Mouse (Mus musculus) MEL (cell line): ENCODE measurements around the gene Braf. TPM values are rescaled to one million over a fixed set of nuclear protein-coding genes. Genes with fewer than 3 reads are reported as not detected.
A peak's percentile ranks its signal among the peaks of the same experiment; 100 is the strongest.

Experiments
- DNase-seq: peaks from one replicate; pipeline ENCODE4 v3.0.0; 2011; ENCODE audit warnings: low read depth, low spot score
- H3K27ac ChIP-seq: 2 replicates; pipeline ENCODE4 v1.5.1; 2012; ENCODE audit warnings: low read depth, mild to moderate bottlenecking, control low read depth, low read length, moderate library complexity; ENCODE audit not compliant: control insufficient read depth
- H3K27me3 ChIP-seq, 2 experiments: fragments of 150-350 bp in 1 of 2; sonication (generic) in 1 of 2; 2 replicates each; pipeline ENCODE4 v1.6.1; 2012; ENCODE audit warnings: low read length in 2 of 2, mild to moderate bottlenecking in 2 of 2, improper control_type of control experiment in 1 of 2, moderate library complexity in 1 of 2; ENCODE audit not compliant: insufficient read depth in 2 of 2, control insufficient read depth in 1 of 2
- H3K36me3 ChIP-seq, 2 experiments: 2 replicates each; pipeline ENCODE4 v1.6.1; 2012 to 2014; ENCODE audit warnings: low read length in 2 of 2, improper control_type of control experiment in 1 of 2, inconsistent platforms in 1 of 2, mild to moderate bottlenecking in 1 of 2; ENCODE audit not compliant: insufficient read depth in 2 of 2, control insufficient read depth in 1 of 2
- H3K4me1 ChIP-seq, 2 experiments: fragments of 150-350 bp in 1 of 2; sonication (generic) in 1 of 2; 2 replicates each; pipeline ENCODE4 v1.6.1; 2012; ENCODE audit warnings: low read length in 2 of 2, improper control_type of control experiment in 1 of 2, mild to moderate bottlenecking in 1 of 2; ENCODE audit not compliant: insufficient read depth in 2 of 2, control insufficient read depth in 1 of 2
- H3K4me3 ChIP-seq, 2 experiments: fragments of 150-350 bp in 1 of 2; sonication (generic) in 1 of 2; 2 replicates each; pipeline ENCODE4 v1.5.1; 2012; ENCODE audit warnings: low read depth in 2 of 2, low read length in 2 of 2, mild to moderate bottlenecking in 2 of 2, moderate library complexity in 2 of 2, control low read depth in 1 of 2, improper control_type of control experiment in 1 of 2; ENCODE audit not compliant: control insufficient read depth in 1 of 2, insufficient read depth in 1 of 2
- H3K79me2 ChIP-seq: 2 replicates; pipeline ENCODE4 v1.6.1; 2012; ENCODE audit warnings: mild to moderate bottlenecking, low read length, moderate library complexity; ENCODE audit not compliant: control insufficient read depth, poor library complexity, insufficient read depth
- H3K9ac ChIP-seq: 2 replicates; pipeline ENCODE4 v1.6.1; 2012; ENCODE audit warnings: low read depth, mild to moderate bottlenecking, control low read depth, low read length, moderate library complexity; ENCODE audit not compliant: control insufficient read depth, poor library complexity, severe bottlenecking
- H3K9me3 ChIP-seq: fragments of 150-350 bp; sonication (generic); replicated peaks from 2 replicates; pipeline ENCODE4 v1.6.1; 2012; ENCODE audit warnings: mild to moderate bottlenecking, low read length, improper control_type of control experiment, moderate library complexity; ENCODE audit not compliant: insufficient read depth
- CHD1 ChIP-seq: IDR thresholded peaks from 2 replicates; pipeline ENCODE4 v1.6.1; 2012; ENCODE audit warnings: low read depth, mild to moderate bottlenecking, inconsistent platforms, low read length, improper control_type of control experiment
- ELF1 ChIP-seq: IDR thresholded peaks from 2 replicates; pipeline ENCODE4 v1.6.1; 2014; ENCODE audit warnings: low read depth, mild to moderate bottlenecking, inconsistent platforms, low read length, improper control_type of control experiment, moderate library complexity
- ETS1 ChIP-seq: IDR thresholded peaks from 2 replicates; pipeline ENCODE4 v1.6.1; 2012; ENCODE audit warnings: low read depth, mild to moderate bottlenecking, inconsistent platforms, low read length, improper control_type of control experiment, moderate library complexity
- GABPA ChIP-seq: IDR thresholded peaks from 2 replicates; pipeline ENCODE4 v1.6.1; 2012; ENCODE audit warnings: low read depth, mild to moderate bottlenecking, inconsistent platforms, low read length, improper control_type of control experiment, moderate library complexity
- GATA1 ChIP-seq: IDR thresholded peaks from 2 replicates; pipeline ENCODE4 v1.6.1; 2011; ENCODE audit warnings: low read depth, low read length, improper control_type of control experiment
- HCFC1 ChIP-seq: IDR thresholded peaks from 2 replicates; pipeline ENCODE4 v1.6.1; 2012; ENCODE audit warnings: low read depth, mild to moderate bottlenecking, inconsistent platforms, low read length, improper control_type of control experiment, moderate library complexity
- JUND ChIP-seq: IDR thresholded peaks from 2 replicates; pipeline ENCODE4 v1.6.1; 2011; ENCODE audit warnings: low read depth, mild to moderate bottlenecking, improper control_type of control experiment, low read length
- MAX ChIP-seq: IDR thresholded peaks from 2 replicates; pipeline ENCODE4 v1.6.1; 2011; ENCODE audit warnings: low read length, improper control_type of control experiment
- MAZ ChIP-seq: IDR thresholded peaks from 2 replicates; pipeline ENCODE4 v1.6.1; 2012; ENCODE audit warnings: low read depth, mild to moderate bottlenecking, inconsistent platforms, low read length, improper control_type of control experiment
- MXI1 ChIP-seq: IDR thresholded peaks from 2 replicates; pipeline ENCODE4 v1.6.1; 2011; ENCODE audit warnings: mild to moderate bottlenecking, low read depth, low read length, improper control_type of control experiment
- MYB ChIP-seq: IDR thresholded peaks from 2 replicates; pipeline ENCODE4 v1.6.1; 2011; ENCODE audit warnings: mild to moderate bottlenecking, low read depth, low read length, improper control_type of control experiment
- POLR2A ChIP-seq, 2 experiments: IDR thresholded peaks; 2 replicates each; pipeline ENCODE4 v1.6.1; 2011 to 2012; ENCODE audit warnings: low read length in 2 of 2, mild to moderate bottlenecking in 2 of 2, control low read depth in 1 of 2, improper control_type of control experiment in 1 of 2, low read depth in 1 of 2, moderate library complexity in 1 of 2; ENCODE audit not compliant: control insufficient read depth in 1 of 2, insufficient read depth in 1 of 2, poor library complexity in 1 of 2
- TAL1 ChIP-seq: IDR thresholded peaks from 2 replicates; pipeline ENCODE4 v1.6.1; 2012; ENCODE audit warnings: mild to moderate bottlenecking, inconsistent platforms, low read length, moderate library complexity, mixed read lengths
- USF1 ChIP-seq: IDR thresholded peaks from 2 replicates; pipeline ENCODE4 v1.6.1; 2014; ENCODE audit warnings: low read depth, mild to moderate bottlenecking, inconsistent platforms, low read length, improper control_type of control experiment, moderate library complexity
- ZKSCAN1 ChIP-seq: IDR thresholded peaks from 2 replicates; pipeline ENCODE4 v1.6.1; 2012; ENCODE audit warnings: low read depth, mild to moderate bottlenecking, inconsistent platforms, low read length, improper control_type of control experiment, moderate library complexity
- ZMIZ1 ChIP-seq: IDR thresholded peaks from 2 replicates; pipeline ENCODE4 v1.6.1; 2012; ENCODE audit warnings: low read depth, mild to moderate bottlenecking, inconsistent platforms, low read length, improper control_type of control experiment, moderate library complexity
- polyA plus RNA-seq, 2 experiments: library from polyadenylated mRNA; stranded (reverse) in 1 of 2; unstranded in 1 of 2; fragments of >175 nt in 1 of 2; fragments of >200 nt in 1 of 2; gene quantifications; 2 replicates each; pipeline versions ENCODE4 v1.2.1 to v1.2.4; 2012; ENCODE audit warnings: low replicate concordance in 2 of 2, low read depth in 1 of 2; ENCODE audit not compliant: insufficient read length in 2 of 2, insufficient read depth in 1 of 2, missing spikeins in 1 of 2
- total RNA-seq: library from RNA; depleted of rRNA; stranded (reverse); fragments of 300-350 nt; gene quantifications from 2 replicates; pipeline ENCODE4 v1.2.3, GENCODE M21; 2012

The Braf gene
- total and polyA plus RNA-seq, 3 experiments, result 6.3 to 8.4 TPM; not detected in 1

DNA sequence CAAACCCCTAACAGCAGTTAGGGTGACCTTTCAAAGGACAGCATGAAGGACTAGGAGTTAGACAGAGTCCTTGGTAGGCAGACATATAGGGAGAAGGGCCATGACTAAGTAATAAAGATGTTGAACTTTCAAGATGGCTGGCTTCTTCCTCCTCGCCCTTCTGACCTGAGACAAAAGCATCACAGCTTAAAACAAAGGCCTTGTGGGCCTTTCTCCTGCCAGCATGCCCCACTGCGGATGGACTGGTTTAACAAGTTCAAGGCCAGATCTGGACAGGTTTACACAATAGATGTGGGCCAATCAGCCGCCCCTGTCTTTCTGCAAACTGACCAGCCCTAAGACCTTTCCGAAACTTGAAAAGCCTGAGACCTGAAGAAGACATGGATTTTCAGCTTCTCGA lies 2.8 kb upstream of the Braf start:
- H3K9me3 ChIP-seq, result no peaks in the 10 kb centered on the region
- H3K9ac ChIP-seq, result no peak overlapping the region
- H3K4me3 ChIP-seq, result no peak overlapping the region
- peaks cover 0 to 3% of the 10 kb centered on the region in 2 experiments; a peak in 3 of 4 replicates for H3K4me1 ChIP-seq
- no peak for DNase-seq
- H3K79me2 ChIP-seq, result peaks cover 14% of the 10 kb centered on the region
- H3K36me3 ChIP-seq, result peaks cover 0 to 6% of the 10 kb centered on the region in 2 experiments; a peak in 2 of 4 replicates
- H3K27ac ChIP-seq, result no peak overlapping the region
- no peak for TF ChIP-seq CHD1
- no peak for TF ChIP-seq ETS1
- H3K27me3 ChIP-seq, result no peaks in the 10 kb centered on the region

DNA sequence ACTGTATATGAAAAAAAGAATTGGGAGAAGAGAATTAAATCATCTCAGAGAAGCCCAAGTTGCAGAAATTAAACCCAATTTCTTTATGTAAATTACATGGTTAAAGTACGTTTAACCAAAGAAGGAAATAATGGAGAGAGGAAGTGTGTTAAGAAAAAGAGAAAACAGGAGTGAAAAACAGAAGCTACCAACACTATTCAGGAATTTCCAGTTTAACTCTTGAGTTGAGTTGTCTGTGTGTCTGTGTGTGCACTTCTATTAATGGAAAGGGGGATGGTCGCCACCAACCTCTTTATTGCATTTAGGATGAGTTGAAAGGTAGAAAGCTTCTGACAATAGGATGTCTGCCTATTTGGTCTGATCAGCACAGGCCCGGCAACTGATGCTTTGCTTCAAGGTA lies 886 bp upstream of the Braf start:
- Histone ChIP-seq H3K9me3 (no peaks in the 10 kb centered on the region), H3K4me1 (peaks cover 0 to 7% of the 10 kb centered on the region in 2 experiments; a peak in 3 of 4 replicates), H3K36me3 (peaks cover 0 to 10% of the 10 kb centered on the region in 2 experiments; a peak in 2 of 4 replicates), H3K4me3 (no peak overlapping the region), H3K27me3 (no peaks in the 10 kb centered on the region), H3K9ac (no peak overlapping the region), H3K27ac (no peak overlapping the region), H3K79me2 (peaks cover 24% of the 10 kb centered on the region)
- DNase-seq, result no peak
- no peak for TF ChIP-seq GABPA
- no peak for TF ChIP-seq JUND
- no peak for TF ChIP-seq POLR2A (IDR thresholded peaks at IDR 0.05; ENCODE audit: control insufficient read depth in 1 of 2, insufficient read depth in 1 of 2, low read depth in 1 of 2, low read length in 2 of 2, poor library complexity in 1 of 2)
- no peak for TF ChIP-seq USF1
- TF ChIP-seq MYB, result no peak
- no peak for TF ChIP-seq GATA1
- TF ChIP-seq ELF1, result no peak
- TF ChIP-seq HCFC1, result no peak
- TF ChIP-seq MAZ, result no peak
- TF ChIP-seq ZKSCAN1, result no peak
- TF ChIP-seq MXI1, result no peak
- TF ChIP-seq MAX, result no peak

DNA sequence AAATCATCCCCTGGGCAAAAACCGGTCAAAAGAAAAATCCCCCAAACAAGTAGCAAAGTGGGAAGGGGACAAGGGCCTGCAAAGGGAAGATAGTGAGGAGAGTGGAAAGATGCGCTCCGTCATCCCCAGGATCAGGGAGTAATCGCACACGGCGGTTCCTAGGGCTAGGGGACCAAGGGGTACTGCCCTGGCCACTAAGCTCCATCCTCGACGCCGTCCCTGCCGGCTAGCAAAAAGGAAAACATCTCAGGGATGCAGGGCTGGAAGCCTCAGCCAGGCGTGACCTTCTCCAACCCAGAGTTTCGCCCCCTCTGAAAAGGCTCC lies 759 bp downstream of the Braf start:
- Histone ChIP-seq H3K9me3 (no peaks in the 10 kb centered on the region), H3K36me3 (peaks cover 0 to 10% of the 10 kb centered on the region in 2 experiments; a peak in 2 of 4 replicates), H3K27me3 (no peaks in the 10 kb centered on the region), H3K79me2 (peaks cover 32% of the 10 kb centered on the region), H3K27ac (no peak overlapping the region), H3K4me1 (peaks cover 0 to 7% of the 10 kb centered on the region in 2 experiments; a peak in 3 of 4 replicates), H3K9ac (peak overlapping the region; percentile 89), H3K4me3 (peak overlapping the region; percentile 69 to 99)
- TF ChIP-seq TAL1, result peak; percentile 23
- no peak for TF ChIP-seq ZMIZ1
- DNase-seq, result peak; percentile 53
